Mouse (Mus musculus) heart, postnatal 0 days (tissue): ENCODE measurements around the gene Ttc39b. TPM values are rescaled to one million over a fixed set of nuclear protein-coding genes. Genes with fewer than 3 reads are reported as not detected.

Source experiments
- ATAC-seq: fragments of 200-750 bp; cut with Nextera tagmentation; 2 replicates; pipeline ENCODE4 v1.8.0; 2017; ENCODE audit warnings: low read depth, moderate number of reproducible peaks, moderate library complexity; ENCODE audit not compliant: insufficient read depth
- DNase-seq: peaks from one replicate; pipeline ENCODE4 v3.0.0-alpha.2; 2016; ENCODE audit warnings: low spot score
- H3K27ac ChIP-seq: fragments of 300-500 bp; sonication (generic); 2 replicates; pipeline ENCODE4 v1.5.1; 2014; ENCODE audit warnings: low read depth, mild to moderate bottlenecking
- H3K27me3 ChIP-seq: fragments of 300-500 bp; sonication (generic); 2 replicates; pipeline ENCODE4 v1.6.1; 2014; ENCODE audit warnings: low read length, mixed read lengths; ENCODE audit not compliant: control insufficient read depth, insufficient read depth
- H3K36me3 ChIP-seq: fragments of 300-500 bp; sonication (generic); replicated peaks from 2 replicates; pipeline ENCODE4 v1.6.1; 2014; ENCODE audit warnings: low read length, mixed read lengths; ENCODE audit not compliant: control insufficient read depth, insufficient read depth
- H3K4me1 ChIP-seq: fragments of 300-500 bp; sonication (generic); 2 replicates; pipeline ENCODE4 v1.6.1; 2014; ENCODE audit warnings: antibody characterized with exemption; ENCODE audit not compliant: control insufficient read depth, insufficient read depth
- H3K4me2 ChIP-seq: fragments of 300-500 bp; sonication (generic); 2 replicates; pipeline ENCODE4 v1.6.1; 2014; ENCODE audit warnings: low read depth, mild to moderate bottlenecking, low read length, moderate library complexity
- H3K4me3 ChIP-seq: fragments of 300-500 bp; sonication (generic); 2 replicates; pipeline ENCODE4 v1.5.1; 2014; ENCODE audit warnings: low read depth, low read length
- H3K9ac ChIP-seq: fragments of 300-500 bp; sonication (generic); replicated peaks from 2 replicates; pipeline ENCODE4 v1.6.1; 2014; ENCODE audit warnings: low read depth, low read length, mixed read lengths
- H3K9me3 ChIP-seq: fragments of 300-500 bp; sonication (generic); replicated peaks from 2 replicates; pipeline ENCODE4 v1.6.1; 2016; ENCODE audit warnings: low read length; ENCODE audit not compliant: control insufficient read depth
- CTCF ChIP-seq: IDR thresholded peaks from 2 replicates; pipeline ENCODE4 v1.5.1; 2016; ENCODE audit warnings: antibody characterized with exemption, control low read depth, low read depth
- EP300 ChIP-seq: IDR thresholded peaks from 2 replicates; pipeline ENCODE4 v1.6.1; 2016; ENCODE audit warnings: antibody characterized with exemption, low read depth
- WGBS: fragments of 180-500 bp; shearing (Covaris S2); extraction: QIAGEN DNeasy Blood & Tissue Kit; methylation state at CpG from one replicate; pipeline ENCODE4 v1.1.7; 2014; 5-methylcytosine and 5-hydroxymethylcytosine counted together
- polyA plus RNA-seq: library from polyadenylated mRNA; unstranded; fragments of >200 nt; fragmentation: Nextera tagmentation; extraction: Ambion mirVana; gene quantifications from 2 replicates; pipeline ENCODE4 v1.2.1, GENCODE M21; 2015
- total RNA-seq: library from RNA; depleted of rRNA; stranded (reverse); fragments of >200 nt; gene quantifications from 2 replicates; pipeline ENCODE4 v1.2.3, GENCODE M21; 2014; ENCODE audit warnings: low replicate concordance

The Ttc39b gene
- total and polyA plus RNA-seq, 2 experiments from 2014 or later, result 4.1 to 4.3 TPM

GRCm38 (mm10) chr4:83223197-83223596 lies 100.9 kb downstream of the Ttc39b start:
- H3K9ac ChIP-seq, result no peak overlapping the region
- H3K9me3 ChIP-seq, result no peaks in the 10 kb centered on the region
- no peaks in the 10 kb centered on the region for H3K27me3 ChIP-seq
- DNase-seq (no peak), ATAC-seq (no peak)
- no peaks in the 10 kb centered on the region for H3K4me1 ChIP-seq
- H3K36me3 ChIP-seq, result no peaks in the 10 kb centered on the region
- TF ChIP-seq EP300 (no peak), CTCF (no peak)
- no peak overlapping the region for H3K27ac ChIP-seq
- no peak overlapping the region for H3K4me2 ChIP-seq
- WGBS, result 56% methylated on average over 5 of the region's 5 CpGs
- H3K4me3 ChIP-seq, result no peak overlapping the region

- no peak for DNase-seq
- Histone ChIP-seq H3K27ac (no peak overlapping the region), H3K4me3 (no peak overlapping the region), H3K36me3 (no peaks in the 10 kb centered on the region), H3K9ac (no peak overlapping the region), H3K4me2 (no peak overlapping the region), H3K27me3 (no peaks in the 10 kb centered on the region), H3K9me3 (no peaks in the 10 kb centered on the region), H3K4me1 (no peaks in the 10 kb centered on the region)
- WGBS, result 78% methylated on average over 13 of the region's 13 CpGs
- no peak for ATAC-seq
- TF ChIP-seq EP300, result no peak
- no peak for TF ChIP-seq CTCF
These were observed 103.1 kb downstream of the Ttc39b start for GRCm38 (mm10) chr4:83220761-83221557.

GRCm38 (mm10) chr4:83219253-83219652 lies 104.8 kb downstream of the Ttc39b start:
- no peak for TF ChIP-seq EP300
- TF ChIP-seq CTCF, result no peak
- WGBS, result 70% methylated on average over 5 of the region's 5 CpGs
- no peaks in the 10 kb centered on the region for H3K9me3 ChIP-seq
- ATAC-seq (no peak), DNase-seq (no peak)
- H3K4me1 ChIP-seq, result no peaks in the 10 kb centered on the region
- no peak overlapping the region for H3K4me2 ChIP-seq
- no peak overlapping the region for H3K9ac ChIP-seq
- H3K27me3 ChIP-seq, result no peaks in the 10 kb centered on the region
- H3K4me3 ChIP-seq, result no peak overlapping the region
- H3K36me3 ChIP-seq, result no peaks in the 10 kb centered on the region
- no peak overlapping the region for H3K27ac ChIP-seq

GRCm38 (mm10) chr4:83217128-83217527 lies 106.9 kb downstream of the Ttc39b start:
- Histone ChIP-seq H3K27me3 (no peaks in the 10 kb centered on the region), H3K4me1 (no peaks in the 10 kb centered on the region), H3K9ac (no peak overlapping the region), H3K9me3 (no peaks in the 10 kb centered on the region), H3K4me3 (no peak overlapping the region), H3K27ac (no peak overlapping the region), H3K4me2 (no peak overlapping the region), H3K36me3 (no peaks in the 10 kb centered on the region)
- DNase-seq (no peak), ATAC-seq (no peak)
- TF ChIP-seq CTCF (no peak), EP300 (no peak)
- WGBS, result 81% methylated on average over 5 of the region's 5 CpGs

GRCm38 (mm10) chr4:83216381-83216780 lies 107.7 kb downstream of the Ttc39b start:
- Histone ChIP-seq H3K27me3 (no peaks in the 10 kb centered on the region), H3K9ac (no peak overlapping the region), H3K27ac (no peak overlapping the region), H3K4me3 (no peak overlapping the region), H3K4me1 (no peaks in the 10 kb centered on the region), H3K4me2 (no peak overlapping the region), H3K9me3 (no peaks in the 10 kb centered on the region), H3K36me3 (no peaks in the 10 kb centered on the region)
- ATAC-seq (no peak), DNase-seq (no peak)
- TF ChIP-seq CTCF (no peak), EP300 (no peak)
- WGBS, result 71% methylated on average over 7 of the region's 7 CpGs

- H3K27ac ChIP-seq, result no peak overlapping the region
- H3K9ac ChIP-seq, result no peak overlapping the region
- H3K27me3 ChIP-seq, result no peaks in the 10 kb centered on the region
These were observed 108.3 kb downstream of the Ttc39b start for GRCm38 (mm10) chr4:83215776-83216175.

More at GRCm38 (mm10) chr4:83215776-83216175, 108.3 kb downstream of the Ttc39b start:
- DNase-seq (no peak), ATAC-seq (no peak)
- H3K36me3 ChIP-seq, result no peaks in the 10 kb centered on the region
- TF ChIP-seq CTCF (no peak), EP300 (no peak)
- WGBS, result 53% methylated on average over 1 of the region's 1 CpGs
- H3K4me2 ChIP-seq, result no peak overlapping the region
- H3K9me3 ChIP-seq, result no peaks in the 10 kb centered on the region
- H3K4me1 ChIP-seq, result no peaks in the 10 kb centered on the region
- H3K4me3 ChIP-seq, result no peak overlapping the region
